Mouse (Mus musculus) megakaryocyte progenitor cell, adult 5-6 weeks (primary cell): ENCODE data around the gene Anp32a. TPM values are rescaled to one million over a fixed set of nuclear protein-coding genes. Genes with fewer than 3 reads are reported as not detected.

Experiments used
- ATAC-seq: replicated peaks from 2 replicates; pipeline ENCODE4 v1.8.0; 2016; ENCODE audit warnings: mild to moderate bottlenecking, moderate TSS enrichment, inconsistent platforms; ENCODE audit not compliant: poor library complexity
- total RNA-seq, 2 experiments: library from RNA; stranded (forward) in 1 of 2; stranded (reverse) in 1 of 2; fragments of 157-497, 149-512 nt in 1 of 2; fragments of 200-1000 nt in 1 of 2; gene quantifications; 2 replicates each; pipeline versions ENCODE4 v1.2.3 to v1.2.4; 2015 to 2017

Gene Anp32a
- total RNA-seq, 2 experiments from 2014 or later, result 308 to 646 TPM

- peak; percentile 19; the same call in 1 of the 2 replicates for ATAC-seq
Measured at GRCm38 (mm10) chr9:62367510-62368071, 26.5 kb downstream of the Anp32a start.

- ATAC-seq, result no peak
Measured at GRCm38 (mm10) chr9:62368256-62368905, 27.3 kb downstream of the Anp32a start.

- ATAC-seq, result no peak
Measured at GRCm38 (mm10) chr9:62369172-62369571, 28.1 kb downstream of the Anp32a start.

GRCm38 (mm10) chr9:62370186-62370585, 29.1 kb downstream of the Anp32a start:
- ATAC-seq, result no peak

- ATAC-seq, result 0 out of 2 replicates have a peak, but pooled peaks have one; percentile 10
Measured at GRCm38 (mm10) chr9:62370648-62371280, 29.7 kb downstream of the Anp32a start.

GRCm38 (mm10) chr9:62371745-62372555, 30.9 kb downstream of the Anp32a start:
- ATAC-seq, result no peak

GRCm38 (mm10) chr9:62372556-62373221, 31.6 kb downstream of the Anp32a start:
- ATAC-seq, result no peak

GRCm38 (mm10) chr9:62373222-62374123, 32.4 kb downstream of the Anp32a start:
- peak; percentile 58 for ATAC-seq

- no peak for ATAC-seq
Measured at GRCm38 (mm10) chr9:62374276-62374675, 33.2 kb downstream of the Anp32a start.

- no peak for ATAC-seq
Measured at GRCm38 (mm10) chr9:62377897-62378296, 36.8 kb downstream of the Anp32a start.

GRCm38 (mm10) chr9:62380351-62380750, 39.3 kb downstream of the Anp32a start:
- no peak for ATAC-seq

- no peak for ATAC-seq
Measured at GRCm38 (mm10) chr9:62381402-62381913, 40.4 kb downstream of the Anp32a start.

GRCm38 (mm10) chr9:62382519-62383084, 41.5 kb downstream of the Anp32a start:
- ATAC-seq, result no peak

GRCm38 (mm10) chr9:62385062-62385461, 44.0 kb downstream of the Anp32a start:
- peak; percentile 95 for ATAC-seq

- ATAC-seq, result no peak
Measured at GRCm38 (mm10) chr9:62385727-62386518, 44.8 kb downstream of the Anp32a start.

GRCm38 (mm10) chr9:62389735-62390134, 48.6 kb downstream of the Anp32a start:
- ATAC-seq, result no peak

- no peak for ATAC-seq
Measured at GRCm38 (mm10) chr9:62393531-62393930, 52.4 kb downstream of the Anp32a start.

GRCm38 (mm10) chr9:62394163-62394562, 53.1 kb downstream of the Anp32a start:
- no peak for ATAC-seq
